Mouse (Mus musculus) hindbrain, embryonic 13.5 days (tissue): ENCODE data around the gene Vps37b. TPM values are rescaled to one million over a fixed set of nuclear protein-coding genes. Genes with fewer than 3 reads are reported as not detected.

Source experiments
- ATAC-seq: fragments of 200-750 bp; cut with Nextera tagmentation; 2 replicates; pipeline ENCODE4 v1.8.0; 2017; ENCODE audit warnings: moderate TSS enrichment; ENCODE audit not compliant: low FRiP score
- H3K27ac ChIP-seq: fragments of 300-500 bp; sonication (generic); 2 replicates; pipeline ENCODE4 v1.5.1; 2015; ENCODE audit warnings: inconsistent platforms, mild to moderate bottlenecking, moderate library complexity
- H3K27me3 ChIP-seq: fragments of 300-500 bp; sonication (generic); 2 replicates; pipeline ENCODE4 v1.6.1; 2015; ENCODE audit warnings: mild to moderate bottlenecking, inconsistent platforms
- H3K36me3 ChIP-seq: fragments of 300-500 bp; sonication (generic); 2 replicates; pipeline ENCODE4 v1.6.1; 2015; ENCODE audit warnings: mild to moderate bottlenecking, inconsistent platforms
- H3K4me1 ChIP-seq: fragments of 300-500 bp; sonication (generic); replicated peaks from 2 replicates; pipeline ENCODE4 v1.6.1; 2015; ENCODE audit warnings: inconsistent platforms
- H3K4me2 ChIP-seq: fragments of 300-500 bp; sonication (generic); 2 replicates; pipeline ENCODE4 v1.6.1; 2015; ENCODE audit warnings: inconsistent platforms, mild to moderate bottlenecking, moderate library complexity
- H3K4me3 ChIP-seq: fragments of 300-500 bp; sonication (generic); 2 replicates; pipeline ENCODE4 v1.5.1; 2015; ENCODE audit warnings: mild to moderate bottlenecking, inconsistent platforms
- H3K9ac ChIP-seq: fragments of 300-500 bp; sonication (generic); 2 replicates; pipeline ENCODE4 v1.6.1; 2015; ENCODE audit warnings: mild to moderate bottlenecking, inconsistent platforms
- H3K9me3 ChIP-seq: fragments of 300-500 bp; sonication (generic); 2 replicates; pipeline ENCODE4 v1.6.1; 2016; ENCODE audit warnings: inconsistent platforms
- WGBS: fragments of 180-500 bp; shearing (Covaris S2); methylation state at CpG from one replicate; pipeline ENCODE4 v1.1.7; 2015; 5-methylcytosine and 5-hydroxymethylcytosine counted together
- polyA plus RNA-seq: library from polyadenylated mRNA; unstranded; fragments of >200 nt; fragmentation: Nextera tagmentation; extraction: Ambion mirVana; gene quantifications from 2 replicates; pipeline ENCODE4 v1.2.1, GENCODE M21; 2015

Gene Vps37b
- polyA plus RNA-seq: 79.3 and 84.7 TPM in 2 replicates

GRCm38 (mm10) chr5:124032001-124032508, at the start of gene Vps37b:
Vps37b (minus strand) TSS chr5:124032270.
- H3K9me3 ChIP-seq: no peaks in the 10 kb centered on the region
- H3K4me1 ChIP-seq: peaks cover 41% of the 10 kb centered on the region
- H3K4me3 ChIP-seq: peak within 1 kb of the TSS; percentile 91
- H3K27me3 ChIP-seq: no peaks in the 10 kb centered on the region
- under 1% methylated on average over 52 of the region's 52 CpGs for WGBS
- 0 out of 2 replicates have a peak, but pooled peaks cover 3% of the 10 kb centered on the region for H3K36me3 ChIP-seq
- H3K4me2 ChIP-seq: peak within 1 kb of the TSS; percentile 78
- peak; percentile 61 for ATAC-seq
- peak within 1 kb of the TSS; percentile 99 for H3K9ac ChIP-seq
- peak within 1 kb of the TSS; percentile 97 for H3K27ac ChIP-seq

GRCm38 (mm10) chr5:124079880-124080279, 47.8 kb upstream of the Vps37b start:
- Histone ChIP-seq H3K4me1 (peaks cover 42% of the 10 kb centered on the region), H3K4me3 (no peak overlapping the region), H3K4me2 (no peak overlapping the region), H3K27ac (no peak overlapping the region), H3K36me3 (no peaks in the 10 kb centered on the region), H3K9ac (no peak overlapping the region), H3K9me3 (no peaks in the 10 kb centered on the region), H3K27me3 (0 out of 2 replicates have a peak, but pooled peaks cover 3% of the 10 kb centered on the region)
- WGBS: 94% methylated on average over 17 of the region's 17 CpGs
- no peak for ATAC-seq

GRCm38 (mm10) chr5:124078794-124079416, 46.8 kb upstream of the Vps37b start:
- 55% methylated on average over 9 of the region's 9 CpGs for WGBS
- 0 out of 2 replicates have a peak overlapping the region, but pooled peaks have one; percentile 1 for H3K4me2 ChIP-seq
- no peaks in the 10 kb centered on the region for H3K36me3 ChIP-seq
- H3K9me3 ChIP-seq: no peaks in the 10 kb centered on the region
- 0 out of 2 replicates have a peak, but pooled peaks cover 3% of the 10 kb centered on the region for H3K27me3 ChIP-seq
- H3K9ac ChIP-seq: 0 out of 2 replicates have a peak overlapping the region, but pooled peaks have one; percentile 24
- H3K4me1 ChIP-seq: peaks cover 42% of the 10 kb centered on the region
- ATAC-seq: peak; percentile 69; the same call in 1 of the 2 replicates
- H3K4me3 ChIP-seq: no peak overlapping the region
- H3K27ac ChIP-seq: peak overlapping the region; percentile 80

- 63% methylated on average over 6 of the region's 6 CpGs for WGBS
- H3K27ac ChIP-seq: peak overlapping the region; percentile 80
- H3K4me1 ChIP-seq: peaks cover 49% of the 10 kb centered on the region
- no peak for ATAC-seq
- H3K9ac ChIP-seq: peak overlapping the region; percentile 29; the same call in 1 of the 2 replicates
- H3K4me3 ChIP-seq: no peak overlapping the region
- no peaks in the 10 kb centered on the region for H3K36me3 ChIP-seq
- H3K9me3 ChIP-seq: no peaks in the 10 kb centered on the region
- H3K27me3 ChIP-seq: 0 out of 2 replicates have a peak, but pooled peaks cover 3% of the 10 kb centered on the region
- no peak overlapping the region for H3K4me2 ChIP-seq
Measured at GRCm38 (mm10) chr5:124077856-124078460, 45.9 kb upstream of the Vps37b start.

- no peaks in the 10 kb centered on the region for H3K36me3 ChIP-seq
- H3K4me2 ChIP-seq: no peak overlapping the region
- 81% methylated on average over 13 of the region's 13 CpGs for WGBS
- no peaks in the 10 kb centered on the region for H3K9me3 ChIP-seq
- no peak overlapping the region for H3K27ac ChIP-seq
- ATAC-seq: no peak
- no peak overlapping the region for H3K4me3 ChIP-seq
- peak overlapping the region; percentile 24; the same call in 1 of the 2 replicates for H3K9ac ChIP-seq
- peaks cover 49% of the 10 kb centered on the region for H3K4me1 ChIP-seq
- 0 out of 2 replicates have a peak, but pooled peaks cover 3% of the 10 kb centered on the region for H3K27me3 ChIP-seq
Measured at GRCm38 (mm10) chr5:124077241-124077640, 45.2 kb upstream of the Vps37b start.

DNA sequence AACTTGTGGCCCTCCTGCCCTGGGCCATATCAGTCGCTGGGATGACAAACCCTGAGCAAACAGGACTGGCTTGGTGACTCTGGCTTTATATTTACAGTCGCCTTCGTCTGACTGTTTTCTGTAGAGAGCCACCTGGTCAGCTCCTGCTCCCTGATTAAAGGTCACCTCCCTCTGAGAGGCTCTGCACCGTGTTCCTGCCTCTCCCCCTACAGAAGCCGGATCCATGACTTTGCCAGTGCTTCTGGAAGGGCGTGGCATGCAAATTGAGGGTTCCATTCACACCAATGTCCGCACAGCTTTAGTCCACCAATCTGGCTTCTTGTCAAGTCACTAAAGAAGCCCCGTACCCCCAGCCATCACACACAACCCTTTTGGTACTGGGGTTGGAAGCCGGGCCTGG, 44.5 kb upstream of the Vps37b start:
- no peaks in the 10 kb centered on the region for H3K9me3 ChIP-seq
- no peak overlapping the region for H3K9ac ChIP-seq
- WGBS: 58% methylated on average over 9 of the region's 9 CpGs
- H3K4me2 ChIP-seq: no peak overlapping the region
- H3K36me3 ChIP-seq: no peaks in the 10 kb centered on the region
- 0 out of 2 replicates have a peak, but pooled peaks cover 3% of the 10 kb centered on the region for H3K27me3 ChIP-seq
- no peak for ATAC-seq
- peaks cover 55% of the 10 kb centered on the region for H3K4me1 ChIP-seq
- no peak overlapping the region for H3K27ac ChIP-seq
- no peak overlapping the region for H3K4me3 ChIP-seq

DNA sequence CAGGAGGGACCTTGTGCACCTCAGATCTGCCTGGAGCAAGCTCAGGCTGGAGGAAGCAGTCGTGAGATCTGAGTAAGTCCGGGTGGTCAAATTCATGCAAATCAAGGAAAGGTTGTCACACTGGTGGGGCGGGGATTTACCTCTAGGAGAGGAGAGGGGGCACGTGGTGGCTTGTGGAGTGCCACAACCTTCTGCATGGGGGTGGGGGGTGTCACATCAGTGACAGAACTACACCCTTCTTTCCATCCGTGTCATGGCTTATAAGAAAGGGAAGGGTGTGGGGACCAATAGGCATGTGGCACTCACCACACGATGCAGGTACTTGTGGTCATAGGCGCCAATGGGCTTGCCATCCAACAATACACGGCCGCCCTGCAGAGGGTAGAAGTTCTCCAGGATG, 43.6 kb upstream of the Vps37b start:
- no peak overlapping the region for H3K9ac ChIP-seq

DNA sequence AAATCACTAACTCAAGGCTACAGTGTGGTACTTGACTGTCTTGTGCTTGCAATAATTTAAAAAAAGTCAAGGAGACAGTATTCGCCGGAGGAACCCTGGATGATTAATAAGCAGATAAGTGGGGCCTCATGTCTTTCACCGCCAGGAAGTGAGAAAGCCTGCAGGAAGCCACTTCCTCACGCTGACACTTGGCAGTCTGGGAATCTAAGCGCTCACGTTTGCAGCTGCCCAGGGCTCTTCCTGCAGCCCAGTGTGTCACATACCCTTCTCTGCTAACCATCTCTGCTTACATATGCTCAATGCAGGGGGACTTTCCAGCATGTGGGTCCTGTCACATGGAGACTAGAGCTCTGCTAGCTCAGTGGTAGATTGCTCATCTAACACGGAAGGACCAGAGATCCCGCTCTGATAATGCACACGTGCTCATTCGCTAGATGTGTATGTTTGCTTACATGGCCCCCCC, 42.8 kb upstream of the Vps37b start:
- Histone ChIP-seq H3K4me1 (peaks cover 53% of the 10 kb centered on the region), H3K4me3 (no peak overlapping the region), H3K9ac (no peak overlapping the region), H3K4me2 (no peak overlapping the region), H3K27ac (0 out of 2 replicates have a peak overlapping the region, but pooled peaks have one; percentile 1), H3K27me3 (0 out of 2 replicates have a peak, but pooled peaks cover 3% of the 10 kb centered on the region), H3K36me3 (no peaks in the 10 kb centered on the region), H3K9me3 (no peaks in the 10 kb centered on the region)
- no peak for ATAC-seq
- WGBS: 58% methylated on average over 10 of the region's 10 CpGs

More for the DNA sequence above, 43.6 kb upstream of the Vps37b start:
- 0 out of 2 replicates have a peak, but pooled peaks cover 3% of the 10 kb centered on the region for H3K27me3 ChIP-seq
- H3K4me2 ChIP-seq: no peak overlapping the region
- H3K4me3 ChIP-seq: no peak overlapping the region
- no peak overlapping the region for H3K27ac ChIP-seq
- no peak for ATAC-seq
- no peaks in the 10 kb centered on the region for H3K36me3 ChIP-seq
- WGBS: 77% methylated on average over 9 of the region's 9 CpGs
- no peaks in the 10 kb centered on the region for H3K9me3 ChIP-seq
- peaks cover 55% of the 10 kb centered on the region for H3K4me1 ChIP-seq

GRCm38 (mm10) chr5:124073682-124074081, 41.6 kb upstream of the Vps37b start:
- no peak for ATAC-seq
- no peaks in the 10 kb centered on the region for H3K9me3 ChIP-seq
- H3K4me2 ChIP-seq: no peak overlapping the region
- H3K9ac ChIP-seq: no peak overlapping the region
- 53% methylated on average over 9 of the region's 9 CpGs for WGBS
- 0 out of 2 replicates have a peak, but pooled peaks cover 3% of the 10 kb centered on the region for H3K27me3 ChIP-seq
- H3K36me3 ChIP-seq: no peaks in the 10 kb centered on the region
- H3K4me3 ChIP-seq: no peak overlapping the region
- H3K4me1 ChIP-seq: peaks cover 41% of the 10 kb centered on the region
- 0 out of 2 replicates have a peak overlapping the region, but pooled peaks have one; percentile 23 for H3K27ac ChIP-seq

DNA sequence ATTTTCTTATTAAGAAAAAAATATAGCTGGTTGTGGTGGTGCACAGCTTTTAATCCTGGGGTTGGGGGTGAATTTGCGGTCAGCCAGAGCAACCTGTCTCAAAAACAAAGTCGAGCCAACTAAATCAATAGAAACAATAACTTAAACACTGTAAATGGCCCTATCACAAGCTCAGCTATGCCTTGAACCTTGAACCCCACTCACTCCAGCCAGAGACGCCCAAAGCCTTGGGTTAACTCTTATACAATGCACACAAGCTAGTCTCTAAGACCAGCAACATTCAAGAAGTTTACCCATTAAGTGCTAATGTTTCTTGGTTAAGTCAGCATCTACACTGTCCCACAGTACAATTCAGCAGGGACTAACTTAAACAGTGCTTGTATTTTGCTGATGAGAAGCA, 37.6 kb upstream of the Vps37b start:
- no peak overlapping the region for H3K4me3 ChIP-seq
- no peak overlapping the region for H3K9ac ChIP-seq
- no peak overlapping the region for H3K27ac ChIP-seq
- H3K36me3 ChIP-seq: no peaks in the 10 kb centered on the region
- 90% methylated on average over 3 of the region's 3 CpGs for WGBS
- ATAC-seq: no peak
- peaks cover 13% of the 10 kb centered on the region for H3K4me1 ChIP-seq
- no peak overlapping the region for H3K4me2 ChIP-seq
- H3K27me3 ChIP-seq: no peaks in the 10 kb centered on the region
- no peaks in the 10 kb centered on the region for H3K9me3 ChIP-seq

DNA sequence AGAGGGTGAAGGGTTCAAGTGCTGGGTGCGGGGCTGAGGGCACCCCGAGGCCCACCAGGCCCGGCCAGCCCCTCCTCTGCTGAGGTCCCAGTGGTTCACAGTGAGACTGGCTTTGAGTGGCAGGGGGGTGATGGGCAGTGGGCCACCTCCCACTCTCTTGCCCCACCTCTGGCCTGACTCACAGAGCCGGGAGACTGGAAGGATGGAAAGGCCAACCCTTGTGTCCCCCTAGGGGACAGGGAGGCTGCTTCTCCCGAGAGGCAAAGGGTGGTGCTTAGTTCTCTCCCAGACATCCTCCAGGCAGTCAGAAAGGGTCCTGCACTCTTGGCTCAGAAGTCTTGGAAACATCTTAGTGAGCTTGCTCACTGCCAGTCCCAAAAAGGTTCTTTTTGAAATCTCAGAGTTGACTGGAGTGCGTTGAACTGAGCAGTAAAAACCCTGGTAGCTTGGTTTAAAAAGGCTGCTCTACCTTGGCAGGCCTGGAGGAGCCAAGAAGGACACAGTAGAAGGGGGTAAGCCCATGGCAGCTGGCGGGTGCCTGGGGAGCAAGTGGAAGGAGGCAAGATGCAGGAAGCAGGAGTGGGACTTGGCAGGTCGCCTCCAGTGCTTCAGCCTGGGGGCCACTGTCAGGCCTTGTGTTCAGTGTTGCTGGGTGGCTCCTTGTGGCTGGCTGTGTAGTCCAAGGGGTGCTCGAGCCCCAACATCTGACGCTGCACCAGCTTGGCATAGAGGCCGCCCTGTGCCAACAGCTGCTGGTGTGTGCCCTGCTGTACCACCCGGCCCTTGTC, 30.2 kb upstream of the Vps37b start:
- WGBS: 76% methylated on average over 12 of the region's 12 CpGs
- Histone ChIP-seq H3K4me2 (no peak overlapping the region), H3K27ac (no peak overlapping the region), H3K9me3 (no peaks in the 10 kb centered on the region), H3K27me3 (no peaks in the 10 kb centered on the region), H3K9ac (peak overlapping the region; percentile 39; the same call in 1 of the 2 replicates), H3K36me3 (no peaks in the 10 kb centered on the region), H3K4me3 (no peak overlapping the region), H3K4me1 (peaks cover 19% of the 10 kb centered on the region)
- ATAC-seq: no peak
